Mouse (Mus musculus) myocyte (in vitro differentiated cells): ENCODE results near the gene Dvl1.

ENCODE experiments used
- CEBPB ChIP-seq: IDR thresholded peaks from 2 replicates; pipeline ENCODE4 v1.6.1; 2011; ENCODE audit warnings: mild to moderate bottlenecking, moderate library complexity; ENCODE audit not compliant: poor library complexity, insufficient read depth, severe bottlenecking
- E2F4 ChIP-seq: IDR thresholded peaks from one replicate; pipeline ENCODE4 v1.6.1; 2011; ENCODE audit warnings: mild to moderate bottlenecking, control low read depth, moderate library complexity; ENCODE audit not compliant: insufficient read depth
- MAX ChIP-seq: IDR thresholded peaks from one replicate; pipeline ENCODE4 v1.6.1; 2011; ENCODE audit warnings: low read depth, mild to moderate bottlenecking, control low read depth
- MYOD1 ChIP-seq, 3 experiments: IDR thresholded peaks; one replicate each; pipeline ENCODE4 v1.6.1; 2011; ENCODE audit warnings: control low read depth in 2 of 3, low read depth in 2 of 3, mild to moderate bottlenecking in 2 of 3, moderate library complexity in 1 of 3; ENCODE audit not compliant: insufficient read length in 2 of 3, control insufficient read depth in 1 of 3
- POLR2A ChIP-seq: IDR thresholded peaks from one replicate; pipeline ENCODE4 v1.6.1; 2011; ENCODE audit warnings: low read depth, mild to moderate bottlenecking, control low read depth, moderate library complexity; ENCODE audit not compliant: insufficient read length
- POLR2AphosphoS2 ChIP-seq: IDR thresholded peaks from one replicate; pipeline ENCODE4 v1.6.1; 2011; ENCODE audit warnings: low read depth, control low read depth; ENCODE audit not compliant: insufficient read length
- SRF ChIP-seq: IDR thresholded peaks from one replicate; pipeline ENCODE4 v1.6.1; 2011; ENCODE audit warnings: low read depth; ENCODE audit not compliant: control insufficient read depth, insufficient read length
- TCF12 ChIP-seq: IDR thresholded peaks from one replicate; pipeline ENCODE4 v1.6.1; 2011; ENCODE audit warnings: mild to moderate bottlenecking, control low read depth; ENCODE audit not compliant: poor library complexity, insufficient read depth, severe bottlenecking
- USF1 ChIP-seq: IDR thresholded peaks from one replicate; pipeline ENCODE4 v1.6.1; 2011; ENCODE audit warnings: low read depth, mild to moderate bottlenecking, control low read depth, moderate library complexity

GRCm38 (mm10) chr4:155868614-155869298 lies 21.6 kb downstream of the Dvl1 start:
- TF ChIP-seq MYOD1 (IDR thresholded peaks at IDR 0.05; ENCODE audit: control insufficient read depth in 1 of 3, insufficient read length in 2 of 3, low read depth in 2 of 3) = no peak
- no peak for TF ChIP-seq MAX
- no peak for TF ChIP-seq POLR2AphosphoS2
- no peak for TF ChIP-seq SRF
- TF ChIP-seq CEBPB = no peak
- TF ChIP-seq POLR2A = no peak
- TF ChIP-seq USF1 = no peak
- TF ChIP-seq E2F4 = no peak
- TF ChIP-seq TCF12 = no peak
